Mouse (Mus musculus): ENCODE data around the gene Il27ra. TPM values are rescaled to one million over a fixed set of nuclear protein-coding genes. Genes with fewer than 3 reads are reported as not detected.
A peak's percentile ranks its signal among the peaks of the same experiment; 100 is the strongest.

The Il27ra gene
- polyA plus RNA-seq, 1 experiment from 2014 or later, result 6.1 TPM

- no peak for ATAC-seq (ENCODE audit: insufficient number of reproducible peaks, insufficient read depth, low FRiP score, low read depth)
- Histone ChIP-seq H3K9ac (ENCODE audit: low read length) (no peak overlapping the region), H3K9me3 (ENCODE audit: control insufficient read depth, low read length) (no peaks in the 10 kb centered on the region), H3K4me1 (ENCODE audit: control insufficient read depth in 2 of 2, insufficient read depth in 2 of 2, low read length in 2 of 2) (peaks cover 19 to 54% of the 10 kb centered on the region in 2 experiments), H3K4me2 (ENCODE audit: low read length) (no peak overlapping the region), H3K36me3 (ENCODE audit: control insufficient read depth, insufficient read depth, low read length) (peaks cover 8% of the 10 kb centered on the region), H3K27me3 (ENCODE audit: control insufficient read depth, insufficient read depth, low read length) (no peaks in the 10 kb centered on the region), H3K4me3 (ENCODE audit: control insufficient read depth in 1 of 2, insufficient read depth in 1 of 2, low read depth in 1 of 2, low read length in 2 of 2) (no peak overlapping the region), H3K27ac (replicated peaks in 1 of 2; ENCODE audit: control insufficient read depth in 1 of 2, insufficient read depth in 1 of 2, low read depth in 2 of 2, low read length in 2 of 2) (no peak overlapping the region)
- 68% methylated on average over 2 of the region's 2 CpGs for WGBS
Measured at GRCm38 (mm10) chr8:84069750-84070149, 27.4 kb upstream of the Il27ra start.

GRCm38 (mm10) chr8:84069169-84069568 is 26.8 kb upstream of the Il27ra start:
- Histone ChIP-seq H3K4me3 (ENCODE audit: control insufficient read depth in 1 of 2, insufficient read depth in 1 of 2, low read depth in 1 of 2, low read length in 2 of 2) (no peak overlapping the region), H3K27ac (replicated peaks in 1 of 2; ENCODE audit: control insufficient read depth in 1 of 2, insufficient read depth in 1 of 2, low read depth in 2 of 2, low read length in 2 of 2) (peak overlapping the region in 1 of 2 experiments; percentile 41; a peak in 1 of 4 replicates), H3K9ac (ENCODE audit: low read length) (no peak overlapping the region), H3K4me1 (ENCODE audit: control insufficient read depth in 2 of 2, insufficient read depth in 2 of 2, low read length in 2 of 2) (peaks cover 19 to 54% of the 10 kb centered on the region in 2 experiments), H3K4me2 (ENCODE audit: low read length) (no peak overlapping the region), H3K36me3 (ENCODE audit: control insufficient read depth, insufficient read depth, low read length) (peaks cover 2% of the 10 kb centered on the region; the same call in 1 of the 2 replicates), H3K9me3 (ENCODE audit: control insufficient read depth, low read length) (no peaks in the 10 kb centered on the region), H3K27me3 (ENCODE audit: control insufficient read depth, insufficient read depth, low read length) (no peaks in the 10 kb centered on the region)
- no peak for ATAC-seq (ENCODE audit: insufficient number of reproducible peaks, insufficient read depth, low FRiP score, low read depth)
- WGBS, result 23% methylated on average over 1 of the region's 1 CpGs

- Histone ChIP-seq H3K9me3 (ENCODE audit: control insufficient read depth, low read length) (no peaks in the 10 kb centered on the region), H3K4me3 (ENCODE audit: control insufficient read depth in 1 of 2, insufficient read depth in 1 of 2, low read depth in 1 of 2, low read length in 2 of 2) (no peak overlapping the region), H3K4me1 (ENCODE audit: control insufficient read depth in 2 of 2, insufficient read depth in 2 of 2, low read length in 2 of 2) (peaks cover 19 to 54% of the 10 kb centered on the region in 2 experiments), H3K27me3 (ENCODE audit: control insufficient read depth, insufficient read depth, low read length) (no peaks in the 10 kb centered on the region), H3K4me2 (ENCODE audit: low read length) (peak overlapping the region; percentile 64), H3K27ac (replicated peaks in 1 of 2; ENCODE audit: control insufficient read depth in 1 of 2, insufficient read depth in 1 of 2, low read depth in 2 of 2, low read length in 2 of 2) (peak overlapping the region; percentile 26 to 41; a peak in 3 of 4 replicates), H3K36me3 (ENCODE audit: control insufficient read depth, insufficient read depth, low read length) (no peaks in the 10 kb centered on the region), H3K9ac (ENCODE audit: low read length) (peak overlapping the region; percentile 21; the same call in 1 of the 2 replicates)
- 41% methylated on average over 12 of the region's 12 CpGs for WGBS
- ATAC-seq (ENCODE audit: insufficient number of reproducible peaks, insufficient read depth, low FRiP score, low read depth), result no peak
Measured at GRCm38 (mm10) chr8:84068316-84069035, 26.1 kb upstream of the Il27ra start.

GRCm38 (mm10) chr8:84067911-84068310 is 25.5 kb upstream of the Il27ra start:
- H3K4me1 ChIP-seq (ENCODE audit: control insufficient read depth in 2 of 2, insufficient read depth in 2 of 2, low read length in 2 of 2), result peaks cover 19 to 49% of the 10 kb centered on the region in 2 experiments
- no peak for ATAC-seq (ENCODE audit: insufficient number of reproducible peaks, insufficient read depth, low FRiP score, low read depth)
- peak overlapping the region; percentile 82; the same call in 1 of the 2 replicates for H3K9ac ChIP-seq (ENCODE audit: low read length)
- H3K36me3 ChIP-seq (ENCODE audit: control insufficient read depth, insufficient read depth, low read length), result no peaks in the 10 kb centered on the region
- H3K27ac ChIP-seq (replicated peaks in 1 of 2; ENCODE audit: control insufficient read depth in 1 of 2, insufficient read depth in 1 of 2, low read depth in 2 of 2, low read length in 2 of 2), result peak overlapping the region in 1 of 2 experiments; percentile 41; a peak in 1 of 4 replicates
- H3K4me3 ChIP-seq (ENCODE audit: control insufficient read depth in 1 of 2, insufficient read depth in 1 of 2, low read depth in 1 of 2, low read length in 2 of 2), result peak overlapping the region; percentile 3 to 73; a peak in 2 of 4 replicates
- H3K4me2 ChIP-seq (ENCODE audit: low read length), result peak overlapping the region; percentile 64
- 75% methylated on average over 7 of the region's 7 CpGs for WGBS
- no peaks in the 10 kb centered on the region for H3K9me3 ChIP-seq (ENCODE audit: control insufficient read depth, low read length)
- no peaks in the 10 kb centered on the region for H3K27me3 ChIP-seq (ENCODE audit: control insufficient read depth, insufficient read depth, low read length)

GRCm38 (mm10) chr8:84067047-84067573 is 24.7 kb upstream of the Il27ra start:
- peak overlapping the region; percentile 64 for H3K4me2 ChIP-seq (ENCODE audit: low read length)
- ATAC-seq (ENCODE audit: insufficient number of reproducible peaks, insufficient read depth, low FRiP score, low read depth), result peak; percentile 73
- no peaks in the 10 kb centered on the region for H3K36me3 ChIP-seq (ENCODE audit: control insufficient read depth, insufficient read depth, low read length)
- H3K4me1 ChIP-seq (ENCODE audit: control insufficient read depth in 2 of 2, insufficient read depth in 2 of 2, low read length in 2 of 2), result peaks cover 19 to 49% of the 10 kb centered on the region in 2 experiments
- no peaks in the 10 kb centered on the region for H3K27me3 ChIP-seq (ENCODE audit: control insufficient read depth, insufficient read depth, low read length)
- under 1% methylated on average over 52 of the region's 58 CpGs for WGBS
- peak overlapping the region; percentile 70 to 73 for H3K4me3 ChIP-seq (ENCODE audit: control insufficient read depth in 1 of 2, insufficient read depth in 1 of 2, low read depth in 1 of 2, low read length in 2 of 2)
- peak overlapping the region; percentile 82 for H3K9ac ChIP-seq (ENCODE audit: low read length)
- peak overlapping the region; percentile 68 to 91 for H3K27ac ChIP-seq (replicated peaks in 1 of 2; ENCODE audit: control insufficient read depth in 1 of 2, insufficient read depth in 1 of 2, low read depth in 2 of 2, low read length in 2 of 2)
- no peaks in the 10 kb centered on the region for H3K9me3 ChIP-seq (ENCODE audit: control insufficient read depth, low read length)

GRCm38 (mm10) chr8:84066291-84066930 is 24.0 kb upstream of the Il27ra start, which contains the start of gene Rfx1:
Gene Rfx1, plus strand, starts transcription at chr8:84066834.
- under 1% methylated on average over 51 of the region's 51 CpGs for WGBS
- peaks cover 14 to 42% of the 10 kb centered on the region in 2 experiments for H3K4me1 ChIP-seq (ENCODE audit: control insufficient read depth in 2 of 2, insufficient read depth in 2 of 2, low read length in 2 of 2)
- peak; percentile 97 for ATAC-seq (ENCODE audit: insufficient number of reproducible peaks, insufficient read depth, low FRiP score, low read depth)

GRCm38 (mm10) chr8:84065457-84066072 is 23.2 kb upstream of the Il27ra start:
- WGBS, result 26% methylated on average over 5 of the region's 5 CpGs
- no peaks in the 10 kb centered on the region for H3K36me3 ChIP-seq (ENCODE audit: control insufficient read depth, insufficient read depth, low read length)
- ATAC-seq (ENCODE audit: insufficient number of reproducible peaks, insufficient read depth, low FRiP score, low read depth), result no peak

More at GRCm38 (mm10) chr8:84066291-84066930, 24.0 kb upstream of the Il27ra start, which contains the start of gene Rfx1:
- H3K9ac ChIP-seq (ENCODE audit: low read length), result peak within 1 kb of the TSS; percentile 86
- peak within 1 kb of the TSS; percentile 78 to 91 for H3K27ac ChIP-seq (replicated peaks in 1 of 2; ENCODE audit: control insufficient read depth in 1 of 2, insufficient read depth in 1 of 2, low read depth in 2 of 2, low read length in 2 of 2)
- H3K9me3 ChIP-seq (ENCODE audit: control insufficient read depth, low read length), result no peaks in the 10 kb centered on the region
- peak within 1 kb of the TSS; percentile 73 to 74 for H3K4me3 ChIP-seq (ENCODE audit: control insufficient read depth in 1 of 2, insufficient read depth in 1 of 2, low read depth in 1 of 2, low read length in 2 of 2)
- no peaks in the 10 kb centered on the region for H3K36me3 ChIP-seq (ENCODE audit: control insufficient read depth, insufficient read depth, low read length)
- H3K4me2 ChIP-seq (ENCODE audit: low read length), result peak within 1 kb of the TSS; percentile 88
- no peaks in the 10 kb centered on the region for H3K27me3 ChIP-seq (ENCODE audit: control insufficient read depth, insufficient read depth, low read length)

More at GRCm38 (mm10) chr8:84065457-84066072, 23.2 kb upstream of the Il27ra start:
- Histone ChIP-seq H3K27me3 (ENCODE audit: control insufficient read depth, insufficient read depth, low read length) (no peaks in the 10 kb centered on the region), H3K4me3 (ENCODE audit: control insufficient read depth in 1 of 2, insufficient read depth in 1 of 2, low read depth in 1 of 2, low read length in 2 of 2) (peak overlapping the region; percentile 73 to 74), H3K4me1 (ENCODE audit: control insufficient read depth in 2 of 2, insufficient read depth in 2 of 2, low read length in 2 of 2) (peaks cover 13 to 34% of the 10 kb centered on the region in 2 experiments), H3K9ac (ENCODE audit: low read length) (peak overlapping the region; percentile 86), H3K27ac (replicated peaks in 1 of 2; ENCODE audit: control insufficient read depth in 1 of 2, insufficient read depth in 1 of 2, low read depth in 2 of 2, low read length in 2 of 2) (peak overlapping the region; percentile 78 to 90), H3K4me2 (ENCODE audit: low read length) (peak overlapping the region; percentile 88), H3K9me3 (ENCODE audit: control insufficient read depth, low read length) (no peaks in the 10 kb centered on the region)
